Mouse (Mus musculus): ENCODE results near the gene Gpc4. TPM values are rescaled to one million over a fixed set of nuclear protein-coding genes. Genes with fewer than 3 reads are reported as not detected.

Gene Gpc4
- 23.3 and 27.9 TPM in 2 replicates for polyA plus RNA-seq (2012; rRNA removed; ENCODE audit: low replicate concordance)

DNA sequence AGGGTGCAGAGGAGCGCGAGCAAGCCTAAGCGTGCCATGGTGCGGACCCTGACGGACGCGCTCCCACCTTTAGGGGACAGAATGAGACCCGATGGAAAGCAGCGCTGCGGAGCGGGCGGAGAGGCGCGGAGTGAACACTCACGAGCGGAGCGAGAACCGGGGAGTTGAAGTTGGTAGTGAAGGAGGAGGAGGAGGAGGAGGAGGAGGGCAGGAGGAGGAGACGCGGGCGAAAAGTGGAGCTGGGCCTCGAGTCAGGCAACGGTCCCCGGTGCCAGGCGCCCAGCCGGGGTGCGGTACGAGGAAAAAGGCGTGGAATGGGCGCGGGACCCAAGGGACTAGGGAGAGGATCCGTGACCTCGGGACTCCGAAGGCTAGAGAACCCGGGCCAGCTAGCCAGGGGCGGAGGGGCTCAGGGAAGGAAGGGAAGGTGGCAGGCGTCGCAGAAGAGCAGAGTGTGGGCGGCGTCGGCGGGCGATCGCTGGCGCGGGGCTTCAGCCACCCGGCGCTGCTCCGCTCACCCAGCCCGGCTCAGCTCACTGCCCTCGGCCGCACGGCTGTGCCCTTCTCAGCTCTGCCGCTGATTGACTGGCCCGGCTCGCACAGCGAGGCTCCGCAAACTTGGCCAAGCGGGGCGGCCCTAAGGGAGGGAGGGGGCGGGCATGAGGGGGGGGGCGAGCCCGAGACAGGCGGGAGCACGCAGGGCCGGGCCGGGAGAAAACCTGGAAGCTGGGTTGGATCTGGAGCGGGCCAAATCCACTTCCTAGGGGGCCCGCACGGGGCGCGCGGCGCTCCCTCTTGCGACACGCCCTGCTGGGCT is at the start of gene Gpc4:
TSS of gene Gpc4 (minus strand) at position 515 of the 817 bp plus-strand sequence.

Other genes starting within 250 kb of the Gpc4 start
- not detected in 2 replicates for gene 1700080O16Rik, start 192.5 kb downstream of the Gpc4 start, polyA plus RNA-seq (2012; rRNA removed; ENCODE audit: low replicate concordance)